Mouse (Mus musculus): ENCODE data around the gene Tfe3. TPM values are rescaled to one million over a fixed set of nuclear protein-coding genes. Genes with fewer than 3 reads are reported as not detected.
"Not testable (repeated sequence)": the region's sequence is repeated elsewhere in the genome, so short reads cannot be mapped to it uniquely, and the experiment has no call there.

The Tfe3 gene
- polyA plus RNA-seq (2014; fragmentation: Nextera tagmentation; extraction: Ambion mirVana) = 19.7 and 25.6 TPM in 2 replicates

DNA sequence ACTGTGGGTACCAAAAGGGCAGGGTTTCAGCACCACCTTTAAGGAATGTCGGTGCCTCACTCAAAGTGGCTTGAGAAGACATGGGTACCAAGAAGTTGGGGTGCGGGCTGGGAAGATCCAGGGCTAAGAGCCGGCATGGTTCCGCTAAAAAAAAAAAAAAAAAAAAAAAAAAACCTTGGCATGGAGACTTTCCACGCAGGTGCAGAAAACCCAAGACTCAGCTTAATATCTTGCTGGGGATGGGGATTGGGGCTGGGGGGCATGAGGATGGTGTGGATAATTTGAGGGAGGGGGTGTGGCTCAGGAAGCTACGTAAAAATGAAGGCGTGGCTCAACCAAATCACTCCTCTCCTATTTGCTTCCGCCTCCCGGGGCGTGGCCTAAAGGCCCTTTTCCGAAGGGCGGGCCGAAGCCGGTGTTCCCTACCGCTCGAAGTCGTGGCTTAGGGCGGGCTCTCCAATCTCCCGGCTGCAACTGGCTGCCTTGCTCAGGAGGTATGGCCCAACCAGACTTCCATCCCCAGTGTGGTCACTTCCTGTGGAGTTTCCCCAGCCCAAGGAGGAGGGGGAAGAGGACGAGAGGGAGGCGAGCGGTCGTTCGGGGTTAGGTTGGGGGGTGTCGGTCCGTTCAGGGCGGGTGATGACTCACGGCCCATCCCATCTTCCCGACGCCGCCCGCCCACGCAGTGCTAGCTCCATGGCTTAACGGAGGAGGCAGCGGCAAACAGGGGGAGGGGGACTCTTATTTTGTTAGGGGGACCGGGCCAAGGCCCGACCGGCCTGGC lies at the start of gene Tfe3:
Tfe3 (plus strand) TSS at position 424 of the 784 bp plus-strand sequence.
- Histone ChIP-seq H3K36me3 (ENCODE audit: control insufficient read depth, insufficient read depth, low read length) (peaks cover 3% of the 10 kb centered on the region; the same call in 1 of the 2 replicates), H3K27ac (ENCODE audit: low read depth, low read length) (peak within 1 kb of the TSS; percentile 47; the same call in 1 of the 2 replicates)

DNA sequence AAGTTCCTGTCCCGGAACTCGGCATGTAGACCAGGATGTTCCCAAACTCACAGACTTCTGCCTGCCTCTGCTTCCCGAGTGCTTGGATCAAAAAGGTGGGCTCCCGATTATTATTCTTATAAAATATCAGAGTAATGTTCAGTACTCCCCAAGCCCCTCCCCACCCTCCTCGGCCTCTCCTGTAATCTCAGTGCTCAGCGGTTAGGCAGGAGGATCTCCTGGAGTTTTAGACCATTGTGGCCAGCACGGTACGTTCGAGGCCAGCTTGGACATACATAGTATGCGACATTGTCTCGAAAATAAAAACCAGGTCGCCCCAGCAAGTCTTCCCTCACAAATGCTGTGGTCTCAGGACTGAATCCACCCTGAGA lies 48.6 kb upstream of the Tfe3 start:
- Histone ChIP-seq H3K9ac (ENCODE audit: low read depth, low read length) (peak overlapping the region; percentile 48; the same call in 1 of the 2 replicates), H3K4me2 (replicated peaks; ENCODE audit: low read depth, low read length) (peak overlapping the region; percentile 36), H3K4me3 (ENCODE audit: low read length) (peak overlapping the region; percentile 33; the same call in 1 of the 2 replicates)
- not testable (repeated sequence) for H3K36me3 ChIP-seq (ENCODE audit: control insufficient read depth, insufficient read depth, low read length); ATAC-seq (ENCODE audit: low FRiP score, low TSS enrichment); H3K9me3 ChIP-seq (ENCODE audit: control insufficient read depth, low read length); H3K27ac ChIP-seq (ENCODE audit: low read depth, low read length); H3K4me1 ChIP-seq (ENCODE audit: control insufficient read depth, insufficient read depth, low read length); H3K27me3 ChIP-seq (ENCODE audit: control insufficient read depth, insufficient read depth, low read length)
- 40% methylated on average over 5 of the region's 12 CpGs for WGBS

More for the DNA sequence above, at the start of gene Tfe3:
- peak within 1 kb of the TSS; percentile 55 for H3K4me2 ChIP-seq (replicated peaks; ENCODE audit: low read depth, low read length)
- ATAC-seq (ENCODE audit: low FRiP score, low TSS enrichment) = peak; percentile 97
- H3K9me3 ChIP-seq (ENCODE audit: control insufficient read depth, low read length) = no peaks in the 10 kb centered on the region
- no peaks in the 10 kb centered on the region for H3K4me1 ChIP-seq (ENCODE audit: control insufficient read depth, insufficient read depth, low read length)
- 27% methylated on average over 38 of the region's 38 CpGs for WGBS
- no peaks in the 10 kb centered on the region for H3K27me3 ChIP-seq (ENCODE audit: control insufficient read depth, insufficient read depth, low read length)
- peak within 1 kb of the TSS; percentile 60 for H3K4me3 ChIP-seq (ENCODE audit: low read length)
- peak within 1 kb of the TSS; percentile 68 for H3K9ac ChIP-seq (ENCODE audit: low read depth, low read length)

DNA sequence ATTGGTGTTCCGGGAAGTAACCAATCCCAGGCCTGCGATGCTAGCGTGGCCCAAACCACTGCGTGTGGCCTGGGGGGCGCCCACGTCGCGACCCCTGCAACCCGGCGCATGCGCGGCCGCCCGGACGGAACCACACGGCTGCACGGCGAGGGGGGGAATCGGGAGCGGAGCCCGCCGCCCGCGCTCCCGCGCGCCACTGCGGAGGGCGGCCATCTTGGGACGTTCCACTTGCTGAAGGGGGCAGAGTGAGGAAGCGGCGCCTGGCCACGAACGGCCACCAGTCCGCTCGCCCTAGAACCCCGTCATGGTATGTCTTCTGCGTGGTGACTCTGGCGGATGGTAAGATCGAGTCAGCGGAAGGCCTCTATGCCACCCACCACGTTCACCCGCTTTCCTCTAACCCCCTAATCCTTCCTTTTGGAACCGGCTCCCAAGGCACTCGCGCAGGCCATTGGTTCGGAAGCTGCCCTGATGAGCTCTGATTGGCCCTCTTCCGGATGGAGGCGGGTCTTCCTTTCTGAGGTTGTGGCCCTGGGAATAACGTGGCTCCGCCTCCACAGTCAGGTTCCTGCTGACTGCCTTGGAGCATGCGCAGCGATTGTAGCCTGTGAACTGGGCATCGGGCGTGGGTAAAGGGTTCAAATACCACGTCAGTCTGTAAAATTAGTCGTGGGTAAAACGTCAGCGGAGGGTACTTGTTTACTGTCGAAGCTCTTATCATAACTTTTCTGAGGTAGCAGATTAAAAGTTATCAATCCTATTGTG lies 48.0 kb upstream of the Tfe3 start, which contains the start of gene Wdr45:
Wdr45 (plus strand) TSS at position 199 of the 765 bp plus-strand sequence.
- H3K4me2 ChIP-seq (replicated peaks; ENCODE audit: low read depth, low read length) = peak within 1 kb of the TSS; percentile 36
- not testable (repeated sequence) for H3K9me3 ChIP-seq (ENCODE audit: control insufficient read depth, low read length); H3K36me3 ChIP-seq (ENCODE audit: control insufficient read depth, insufficient read depth, low read length); H3K4me1 ChIP-seq (ENCODE audit: control insufficient read depth, insufficient read depth, low read length); H3K27me3 ChIP-seq (ENCODE audit: control insufficient read depth, insufficient read depth, low read length); H3K27ac ChIP-seq (ENCODE audit: low read depth, low read length)
- WGBS = 21% methylated on average over 27 of the region's 60 CpGs
- H3K4me3 ChIP-seq (ENCODE audit: low read length) = peak within 1 kb of the TSS; percentile 33; the same call in 1 of the 2 replicates
- peak; percentile 97 for ATAC-seq (ENCODE audit: low FRiP score, low TSS enrichment)
- H3K9ac ChIP-seq (ENCODE audit: low read depth, low read length) = peak within 1 kb of the TSS; percentile 48; the same call in 1 of the 2 replicates

DNA sequence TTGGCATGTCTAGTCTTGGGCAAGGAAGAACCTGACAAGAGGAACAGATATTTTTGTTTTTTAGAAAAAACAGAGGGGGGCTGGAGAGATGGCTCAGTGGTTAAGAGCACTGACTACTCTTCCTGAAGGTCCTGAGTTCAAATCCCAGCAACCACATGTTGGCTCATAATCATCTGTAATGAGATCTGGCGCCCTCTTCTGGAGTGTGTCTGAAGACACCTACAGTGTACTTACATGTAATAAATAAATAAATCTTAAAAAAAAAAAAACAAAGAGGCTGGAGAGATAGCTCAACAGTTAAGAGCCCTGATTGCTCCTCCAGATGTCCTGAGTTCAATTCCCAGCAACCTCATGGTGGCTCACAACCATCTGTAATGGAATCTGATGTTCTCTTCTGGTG lies 46.3 kb upstream of the Tfe3 start:
- 42% methylated on average over 1 of the region's 1 CpGs for WGBS
- not testable (repeated sequence) for H3K36me3 ChIP-seq (ENCODE audit: control insufficient read depth, insufficient read depth, low read length); H3K4me2 ChIP-seq (replicated peaks; ENCODE audit: low read depth, low read length); H3K27ac ChIP-seq (ENCODE audit: low read depth, low read length); H3K27me3 ChIP-seq (ENCODE audit: control insufficient read depth, insufficient read depth, low read length); H3K4me3 ChIP-seq (ENCODE audit: low read length); H3K9ac ChIP-seq (ENCODE audit: low read depth, low read length); ATAC-seq (ENCODE audit: low FRiP score, low TSS enrichment); H3K4me1 ChIP-seq (ENCODE audit: control insufficient read depth, insufficient read depth, low read length); H3K9me3 ChIP-seq (ENCODE audit: control insufficient read depth, low read length)

DNA sequence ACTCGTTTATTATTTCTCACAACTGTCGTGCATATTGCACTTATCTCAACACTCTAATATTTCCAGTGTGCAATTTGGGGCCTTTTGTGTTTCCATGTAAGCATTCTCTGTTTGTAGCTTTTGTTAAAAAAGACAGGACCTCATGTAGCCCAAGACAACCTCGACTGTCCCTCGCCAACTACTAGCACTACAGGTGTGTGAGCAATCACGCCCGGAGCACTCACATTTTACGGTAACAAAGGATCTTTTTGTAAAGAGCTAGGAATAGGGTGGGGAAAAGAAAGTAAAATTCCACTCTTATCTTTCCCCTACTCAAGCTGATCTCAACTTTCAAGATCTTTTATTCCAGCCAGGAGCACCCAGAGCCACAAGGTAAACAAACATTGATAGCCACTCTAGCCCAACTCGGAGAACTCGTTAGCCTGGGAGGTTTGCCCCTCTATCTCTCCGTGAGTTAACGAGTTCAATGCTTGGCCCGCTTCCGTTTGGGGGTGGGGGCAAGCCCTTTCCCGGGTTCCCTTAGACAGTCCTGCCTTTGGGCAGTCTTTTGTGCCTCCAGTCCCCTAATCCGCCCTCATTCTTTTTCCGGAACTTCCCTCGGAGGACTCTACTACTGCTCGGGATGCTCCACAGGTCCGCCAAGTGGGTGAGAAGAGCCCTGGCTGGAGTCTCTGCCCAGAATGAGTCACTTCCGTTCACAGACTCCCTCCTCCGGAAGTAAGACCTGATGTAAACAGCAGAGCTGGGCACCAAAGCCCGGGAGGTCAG lies 40.7 kb upstream of the Tfe3 start, which contains the start of gene Gm45208:
Gm45208 (plus strand) TSS at position 732 of the 768 bp plus-strand sequence.
- Histone ChIP-seq H3K27ac (ENCODE audit: low read depth, low read length) (peak within 1 kb of the TSS; percentile 88), H3K4me3 (ENCODE audit: low read length) (peak within 1 kb of the TSS; percentile 46), H3K9ac (ENCODE audit: low read depth, low read length) (peak within 1 kb of the TSS; percentile 53), H3K4me2 (replicated peaks; ENCODE audit: low read depth, low read length) (peak within 1 kb of the TSS; percentile 54), H3K36me3 (ENCODE audit: control insufficient read depth, insufficient read depth, low read length) (no peaks in the 10 kb centered on the region; the same call in 1 of the 2 replicates), H3K9me3 (ENCODE audit: control insufficient read depth, low read length) (no peaks in the 10 kb centered on the region), H3K27me3 (ENCODE audit: control insufficient read depth, insufficient read depth, low read length) (no peaks in the 10 kb centered on the region), H3K4me1 (ENCODE audit: control insufficient read depth, insufficient read depth, low read length) (peaks cover 4% of the 10 kb centered on the region; the same call in 1 of the 2 replicates)
- peak; percentile 87 for ATAC-seq (ENCODE audit: low FRiP score, low TSS enrichment)
- 34% methylated on average over 22 of the region's 22 CpGs for WGBS

DNA sequence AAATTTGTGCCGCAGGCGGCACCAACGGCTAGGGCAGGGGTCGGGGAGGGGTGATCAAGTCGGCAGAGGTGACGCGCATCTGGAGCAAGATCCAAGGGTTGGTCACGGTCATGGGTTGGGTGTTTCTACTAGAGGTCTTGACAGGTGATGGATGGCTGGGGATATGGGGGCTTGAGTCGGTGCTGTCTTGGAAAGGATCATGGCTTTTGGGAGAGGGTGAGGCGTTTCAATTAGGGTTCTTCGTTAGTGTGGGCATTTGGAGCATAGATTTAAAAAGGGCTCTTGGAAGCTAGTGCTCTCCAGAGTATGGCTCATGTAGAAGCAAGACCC lies 40.1 kb upstream of the Tfe3 start:
- H3K4me1 ChIP-seq (ENCODE audit: control insufficient read depth, insufficient read depth, low read length) = peaks cover 4% of the 10 kb centered on the region; the same call in 1 of the 2 replicates
- H3K36me3 ChIP-seq (ENCODE audit: control insufficient read depth, insufficient read depth, low read length) = no peaks in the 10 kb centered on the region; the same call in 1 of the 2 replicates
- peak overlapping the region; percentile 54 for H3K4me2 ChIP-seq (replicated peaks; ENCODE audit: low read depth, low read length)
- no peaks in the 10 kb centered on the region for H3K27me3 ChIP-seq (ENCODE audit: control insufficient read depth, insufficient read depth, low read length)
- no peak; the same call in 1 of the 2 replicates for ATAC-seq (ENCODE audit: low FRiP score, low TSS enrichment)
- H3K27ac ChIP-seq (ENCODE audit: low read depth, low read length) = no peak overlapping the region
- 21% methylated on average over 11 of the region's 11 CpGs for WGBS
- peak overlapping the region; percentile 46 for H3K4me3 ChIP-seq (ENCODE audit: low read length)
- H3K9ac ChIP-seq (ENCODE audit: low read depth, low read length) = peak overlapping the region; percentile 53; the same call in 1 of the 2 replicates
- no peaks in the 10 kb centered on the region for H3K9me3 ChIP-seq (ENCODE audit: control insufficient read depth, low read length)

DNA sequence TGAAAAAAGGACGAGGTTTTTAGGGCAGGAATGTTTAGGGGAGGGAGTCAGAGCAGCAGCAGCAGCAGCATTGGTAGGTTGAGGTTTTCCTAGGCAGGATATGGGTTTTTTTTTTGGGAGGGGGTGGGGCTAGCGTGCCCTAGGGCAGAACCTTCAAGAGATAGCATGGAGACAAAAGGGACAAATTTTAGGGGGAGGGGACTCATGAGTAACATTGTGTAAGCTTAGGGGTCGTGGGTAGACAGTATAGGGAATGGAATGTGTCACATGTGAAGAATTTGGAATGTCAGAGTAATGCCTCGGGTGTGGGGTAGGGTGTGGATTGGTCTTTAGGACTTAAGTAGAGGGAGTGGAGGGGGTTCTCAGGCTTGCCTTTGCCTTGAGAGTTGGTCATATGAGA lies 39.7 kb upstream of the Tfe3 start:
- 18% methylated on average over 4 of the region's 4 CpGs for whole genome bisulfite sequencing
- ATAC-seq (ENCODE audit: low FRiP score, low TSS enrichment) = no peak
- Histone ChIP-seq H3K4me1 (ENCODE audit: control insufficient read depth, insufficient read depth, low read length) (peaks cover 4% of the 10 kb centered on the region; the same call in 1 of the 2 replicates), H3K9me3 (ENCODE audit: control insufficient read depth, low read length) (no peaks in the 10 kb centered on the region), H3K4me2 (replicated peaks; ENCODE audit: low read depth, low read length) (peak overlapping the region; percentile 54), H3K36me3 (ENCODE audit: control insufficient read depth, insufficient read depth, low read length) (no peaks in the 10 kb centered on the region; the same call in 1 of the 2 replicates), H3K4me3 (ENCODE audit: low read length) (peak overlapping the region; percentile 46), H3K27me3 (ENCODE audit: control insufficient read depth, insufficient read depth, low read length) (no peaks in the 10 kb centered on the region), H3K27ac (ENCODE audit: low read depth, low read length) (no peak overlapping the region), H3K9ac (ENCODE audit: low read depth, low read length) (peak overlapping the region; percentile 53; the same call in 1 of the 2 replicates)

DNA sequence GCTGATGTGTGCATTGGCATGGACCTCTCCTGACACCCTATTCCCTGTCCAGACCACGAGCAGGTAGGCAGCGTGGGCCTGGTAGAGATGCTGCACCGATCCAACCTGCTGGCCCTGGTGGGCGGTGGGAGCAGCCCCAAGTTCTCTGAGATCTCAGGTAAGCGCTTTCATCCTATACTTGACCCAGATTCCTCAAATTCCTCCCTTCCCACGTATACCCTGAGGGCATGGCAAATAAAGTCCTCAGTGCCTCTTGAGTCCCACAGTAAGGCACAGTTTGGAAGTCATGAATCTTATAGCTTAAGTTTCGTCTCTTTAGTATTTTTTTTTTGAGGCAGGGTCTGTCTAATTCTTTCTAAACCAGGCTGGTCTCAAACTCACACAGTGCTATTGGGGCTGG lies 38.2 kb upstream of the Tfe3 start:
- 84% methylated on average over 7 of the region's 7 CpGs for WGBS
- ATAC-seq (ENCODE audit: low FRiP score, low TSS enrichment) = no peak
- H3K4me2 ChIP-seq (replicated peaks; ENCODE audit: low read depth, low read length) = no peak overlapping the region

More for the DNA sequence above, 38.2 kb upstream of the Tfe3 start:
- Histone ChIP-seq H3K36me3 (ENCODE audit: control insufficient read depth, insufficient read depth, low read length) (no peaks in the 10 kb centered on the region; the same call in 1 of the 2 replicates), H3K9ac (ENCODE audit: low read depth, low read length) (no peak overlapping the region), H3K27ac (ENCODE audit: low read depth, low read length) (no peak overlapping the region), H3K27me3 (ENCODE audit: control insufficient read depth, insufficient read depth, low read length) (no peaks in the 10 kb centered on the region), H3K4me3 (ENCODE audit: low read length) (no peak overlapping the region), H3K4me1 (ENCODE audit: control insufficient read depth, insufficient read depth, low read length) (peaks cover 4% of the 10 kb centered on the region; the same call in 1 of the 2 replicates), H3K9me3 (ENCODE audit: control insufficient read depth, low read length) (no peaks in the 10 kb centered on the region)

Data from kidney, embryonic 14.5 days (tissue).